Mouse (Mus musculus) megakaryocyte, embryonic 14.5 days (primary cell): ENCODE results near the gene Apobec2.

Experiments used
- FLI1 ChIP-seq: IDR thresholded peaks from 2 replicates; pipeline ENCODE4 v1.6.1; 2012; ENCODE audit warnings: low read length, inconsistent platforms, mixed read lengths
- GATA1 ChIP-seq: IDR thresholded peaks from 3 replicates; pipeline ENCODE4 v1.6.1; 2012; ENCODE audit warnings: mixed read lengths, low read length, inconsistent platforms, borderline replicate concordance

GRCm38 (mm10) chr17:48418174-48418573 lies 14.6 kb downstream of the Apobec2 start:
- TF ChIP-seq GATA1, result no peak
- TF ChIP-seq FLI1, result no peak
